Mouse (Mus musculus) adipocyte (in vitro differentiated cells): Measurements from ENCODE around the gene Ptdss2.

Source experiments
- DNase-seq: peaks from one replicate; pipeline ENCODE4 v3.0.0-alpha.2; 2016; ENCODE audit warnings: low spot score

Gene Ptdss2

DNA sequence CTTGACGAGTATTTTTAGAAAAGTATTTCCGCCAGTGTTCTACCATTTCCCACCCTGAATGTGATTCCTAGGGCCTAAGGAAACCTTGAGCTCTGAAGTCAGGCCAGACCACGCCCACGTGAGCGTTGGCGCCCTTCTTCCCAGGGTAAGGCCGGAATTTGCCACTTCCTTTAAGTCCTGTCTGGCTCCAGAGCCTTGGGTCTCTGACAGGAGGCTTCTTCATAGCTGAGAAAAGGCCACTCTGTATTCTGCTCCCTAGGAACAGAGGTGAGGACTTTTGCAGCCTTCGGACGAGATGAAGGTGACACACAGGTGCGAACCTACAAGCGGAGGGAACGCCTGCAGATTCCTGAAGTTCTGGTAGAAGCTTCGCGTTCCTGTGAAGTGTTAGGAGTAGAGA lies at the start of gene Ptdss2:
Ptdss2 (plus strand) TSS at position 138 of the 400 bp plus-strand sequence.
- DNase-seq: no peak

DNA sequence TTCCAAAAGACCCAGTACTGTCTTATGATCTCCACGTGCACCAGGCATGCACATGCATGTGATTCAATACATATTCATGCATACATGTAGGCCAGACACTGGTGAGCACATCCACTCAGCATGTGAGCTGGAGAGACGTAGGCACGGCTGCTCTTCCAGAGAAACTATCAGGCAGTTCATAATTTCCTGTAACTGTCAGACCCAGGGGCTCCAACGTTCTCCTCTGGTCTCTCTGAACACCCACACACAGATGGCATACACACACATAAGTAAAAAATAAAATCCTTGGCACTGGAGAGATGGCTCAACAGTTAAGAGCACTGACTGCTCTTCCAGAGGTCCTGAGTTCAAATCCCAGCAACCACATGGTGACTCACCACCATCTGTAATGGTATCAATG lies 48.4 kb upstream of the Ptdss2 start:
- DNase-seq: no peak

GRCm38 (mm10) chr7:141077841-141078240 lies 44.3 kb upstream of the Ptdss2 start, which contains the start of gene Pkp3:
Gene Pkp3, plus strand, starts transcription at chr7:141078218.
- no peak for DNase-seq

GRCm38 (mm10) chr7:141078876-141079275 lies 43.3 kb upstream of the Ptdss2 start:
- no peak for DNase-seq

DNA sequence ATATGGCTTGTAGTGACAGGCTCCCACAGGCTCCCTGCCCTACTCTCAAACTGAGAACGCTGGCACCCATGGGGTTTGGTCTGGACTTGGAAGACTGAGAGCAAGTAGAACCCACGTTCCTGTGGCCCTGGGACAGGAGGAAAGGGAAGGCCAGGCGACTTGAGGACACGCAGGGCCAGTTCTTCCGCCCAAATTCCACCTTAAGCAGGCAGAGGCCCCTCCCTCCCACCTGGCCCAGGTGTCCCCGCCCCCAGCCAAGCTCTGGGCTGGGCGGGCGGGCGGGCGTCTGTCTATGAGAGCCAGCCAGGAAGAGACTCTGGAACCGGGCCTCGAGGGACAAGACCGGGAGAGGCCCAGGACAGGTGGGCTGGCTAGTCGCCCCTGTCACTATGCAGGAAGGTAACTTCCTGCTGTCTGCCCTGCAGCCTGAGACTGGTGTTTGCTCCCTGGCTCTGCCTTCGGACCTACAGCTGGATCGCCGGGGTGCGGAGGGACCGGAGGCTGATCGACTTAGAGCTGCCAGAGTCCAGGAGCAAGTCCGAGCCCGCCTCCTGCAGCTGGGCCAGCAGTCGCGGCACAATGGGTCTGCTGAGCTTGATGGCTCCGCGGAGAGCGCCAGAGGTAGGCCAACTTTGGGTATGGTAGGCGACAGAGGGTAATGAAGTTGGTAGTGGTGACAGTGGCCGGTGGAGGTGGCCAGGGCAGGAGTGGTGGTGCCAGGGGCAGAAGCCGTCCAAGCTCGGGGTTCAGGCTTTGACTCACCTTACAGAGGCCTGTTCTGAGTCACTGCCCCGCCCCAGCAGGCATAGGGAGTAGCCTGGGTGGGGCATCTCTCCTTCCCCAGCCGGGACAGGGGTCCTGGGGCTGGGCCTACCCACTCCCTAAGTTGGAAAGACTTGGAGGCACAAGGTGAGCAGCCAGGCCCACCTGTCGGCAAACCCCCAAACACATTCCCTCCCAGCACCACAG lies 42.4 kb upstream of the Ptdss2 start:
- DNase-seq: no peak

DNA sequence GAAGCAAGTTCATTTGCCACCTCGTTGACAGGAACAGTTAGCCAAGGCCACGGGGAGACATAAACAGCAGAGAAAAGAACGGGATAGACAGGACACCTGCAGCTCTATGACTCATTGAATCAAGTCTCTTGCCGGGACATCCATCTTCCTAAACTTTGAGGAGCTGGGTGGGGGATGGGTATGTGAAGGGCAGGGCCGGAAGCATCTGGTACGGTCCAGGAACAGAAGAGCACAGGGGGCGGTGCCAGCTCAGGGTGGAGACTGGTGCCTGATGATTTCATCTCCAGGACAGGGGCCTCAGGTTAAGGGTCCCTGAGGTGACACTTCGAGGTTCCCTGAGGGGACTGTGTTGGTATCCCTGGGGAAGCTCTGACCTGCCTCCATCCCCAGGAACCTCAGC lies 34.3 kb upstream of the Ptdss2 start:
- no peak for DNase-seq

GRCm38 (mm10) chr7:141088473-141088872 lies 33.7 kb upstream of the Ptdss2 start:
- DNase-seq: no peak

DNA sequence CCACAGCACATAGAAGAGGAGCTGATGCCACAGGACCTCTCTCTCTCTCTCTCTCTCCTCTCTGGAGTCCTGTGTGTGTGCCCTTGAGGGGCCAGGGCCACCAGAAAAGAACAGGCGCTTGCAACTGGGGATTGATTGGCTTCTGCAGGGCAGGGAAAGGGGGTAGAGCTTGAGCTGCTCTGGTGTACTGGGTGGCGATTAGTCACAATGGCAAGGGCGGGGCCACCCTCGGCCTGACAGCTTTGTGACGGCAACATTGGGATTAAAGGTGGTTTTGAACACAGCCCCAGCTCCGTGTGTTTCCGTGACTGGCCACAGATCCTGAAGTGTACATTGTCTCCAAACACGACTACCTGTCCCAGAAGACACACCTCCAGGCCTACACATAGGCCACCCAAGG lies 32.0 kb upstream of the Ptdss2 start:
- DNase-seq: no peak

DNA sequence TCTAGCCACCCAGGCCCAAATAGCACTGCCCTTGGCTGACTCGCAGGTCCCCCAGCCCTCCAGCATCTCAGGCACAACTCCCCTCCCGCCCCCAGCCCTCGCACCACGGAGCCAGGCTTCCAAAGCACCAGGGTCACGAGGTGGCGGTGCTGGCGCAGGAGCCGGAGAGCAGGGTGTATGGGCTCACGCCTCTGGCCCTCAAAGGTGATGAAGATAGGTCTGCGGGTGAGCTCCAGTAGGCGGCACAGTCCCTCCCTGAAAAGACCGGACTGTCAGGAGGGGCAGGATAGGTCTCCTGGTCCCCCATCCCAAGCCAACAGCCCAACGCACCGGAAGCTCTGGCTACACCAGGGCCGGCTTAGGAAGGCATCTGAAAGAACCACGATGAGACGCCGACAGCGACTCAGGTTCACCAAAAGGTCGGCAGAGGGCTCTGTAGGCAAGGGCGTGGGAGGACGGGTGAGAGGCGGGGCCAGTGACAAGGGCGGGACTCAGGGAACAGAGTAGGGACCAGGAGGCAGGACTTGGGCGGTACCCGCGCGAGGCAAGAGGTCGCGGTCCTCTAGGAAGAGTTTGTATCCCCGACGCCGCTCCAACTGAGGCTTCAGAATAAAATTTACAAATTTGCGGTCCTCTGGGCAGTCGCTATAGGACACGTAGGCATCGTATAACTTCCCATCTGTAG lies 30.0 kb upstream of the Ptdss2 start:
- no peak for DNase-seq

DNA sequence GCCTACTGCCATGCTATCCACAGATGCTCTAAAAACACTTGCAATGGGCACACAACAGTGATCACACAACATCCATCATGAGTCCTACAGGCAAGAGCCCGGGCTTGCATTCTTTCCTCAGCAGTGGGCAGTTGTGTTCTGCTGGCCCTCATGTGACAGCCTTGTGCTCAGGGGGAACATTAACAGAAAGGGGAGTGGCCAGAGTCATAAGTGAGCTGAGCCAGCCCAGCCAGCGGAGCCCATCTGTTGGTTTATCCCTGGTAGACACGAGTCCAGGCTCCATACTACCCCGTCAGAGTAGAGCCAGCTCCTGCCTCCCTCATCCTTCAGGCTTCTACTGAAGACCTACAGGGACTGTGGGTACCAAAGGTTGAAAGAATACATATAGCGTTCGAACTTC lies 28.2 kb upstream of the Ptdss2 start:
- DNase-seq: no peak

GRCm38 (mm10) chr7:141094487-141095205 lies 27.5 kb upstream of the Ptdss2 start:
- DNase-seq: no peak

DNA sequence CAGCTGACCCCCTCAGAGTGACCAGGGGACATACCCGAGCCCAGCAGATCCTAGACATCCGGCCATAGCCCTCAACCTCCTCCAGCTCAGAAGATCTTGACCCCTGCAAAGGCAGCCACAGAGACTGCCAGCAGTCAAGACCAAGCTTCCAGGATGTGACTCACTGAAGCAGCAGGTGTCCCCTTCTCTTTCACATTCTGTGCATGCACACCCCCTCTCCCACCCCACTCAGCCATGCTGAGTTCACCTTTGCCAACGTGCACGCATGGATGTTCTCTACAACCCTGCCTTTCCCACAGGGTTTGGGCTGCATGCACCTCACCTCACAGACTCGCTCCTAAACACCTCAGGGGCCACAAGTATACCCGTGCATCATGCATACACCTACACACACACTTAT lies 26.2 kb upstream of the Ptdss2 start:
- DNase-seq: no peak

GRCm38 (mm10) chr7:141096649-141097056 lies 25.5 kb upstream of the Ptdss2 start:
- no peak for DNase-seq

DNA sequence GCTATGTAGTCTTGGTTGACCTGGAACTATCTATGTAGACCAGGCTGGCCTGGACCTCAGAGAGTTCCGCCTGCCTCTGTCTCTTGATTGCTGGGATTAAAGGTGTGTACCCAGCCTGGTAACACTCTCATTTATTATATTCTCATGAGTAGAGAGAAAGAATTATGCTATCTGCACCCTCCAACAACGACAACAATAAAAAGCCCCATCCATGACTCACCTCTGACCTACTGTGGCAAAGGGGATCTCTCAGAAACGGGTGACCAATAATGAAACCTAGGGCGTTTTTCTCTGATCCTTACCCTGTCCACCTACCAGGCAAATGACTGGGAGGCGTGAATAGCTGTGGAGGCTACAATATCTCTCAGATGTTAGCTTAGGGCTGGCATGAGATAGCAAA lies 25.0 kb upstream of the Ptdss2 start:
- DNase-seq: no peak

GRCm38 (mm10) chr7:141099911-141100691 lies 22.1 kb upstream of the Ptdss2 start, which contains the start of gene Sigirr:
Gene Sigirr, minus strand, starts transcription at chr7:141100572.
- DNase-seq: no peak

- no peak for DNase-seq
These were observed 19.0 kb upstream of the Ptdss2 start for GRCm38 (mm10) chr7:141103161-141103560.

DNA sequence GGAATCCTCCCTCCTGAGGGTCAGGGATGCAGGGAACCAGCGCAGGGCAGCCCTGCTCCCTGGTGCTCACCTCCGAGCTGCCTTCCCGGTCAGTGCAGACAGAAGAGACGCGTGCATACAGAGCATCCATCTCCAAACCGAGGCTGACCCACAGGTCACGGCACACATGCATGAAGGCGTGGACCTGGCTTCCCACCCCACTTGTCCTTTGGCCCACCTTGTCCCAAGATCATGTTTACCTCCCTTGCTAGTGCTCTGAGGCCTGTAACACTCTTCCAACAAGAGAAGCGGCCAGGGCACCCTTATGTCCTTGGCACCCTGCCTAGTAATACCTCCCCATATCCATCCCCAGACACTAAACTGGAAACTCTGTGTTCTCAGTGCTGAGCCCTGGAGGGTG lies 6.3 kb upstream of the Ptdss2 start:
- DNase-seq: no peak

DNA sequence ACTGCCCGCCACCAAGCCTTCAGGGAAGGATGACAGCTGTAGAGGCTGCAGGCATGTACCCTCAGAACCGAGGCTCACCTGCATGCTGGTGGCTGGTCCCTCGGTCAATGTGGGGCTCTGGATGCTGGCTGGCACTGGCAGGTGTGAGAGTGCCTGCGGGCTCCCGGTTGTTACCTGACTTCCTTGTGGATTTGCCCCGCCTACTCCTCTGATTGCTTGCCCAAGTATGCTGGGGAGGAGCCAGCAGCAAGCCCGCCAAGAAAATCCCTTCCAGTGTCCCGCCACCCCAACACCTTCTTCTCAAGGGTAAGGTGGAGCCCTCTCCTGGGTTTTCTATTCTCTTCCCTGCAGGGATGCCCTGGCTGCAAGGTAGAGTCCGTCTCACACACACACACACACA lies 4.5 kb upstream of the Ptdss2 start, which contains the start of gene Ano9:
Ano9 (minus strand) TSS at position 171 of the 400 bp plus-strand sequence.
- DNase-seq: no peak

- no peak for DNase-seq
These were observed 2.7 kb upstream of the Ptdss2 start for GRCm38 (mm10) chr7:141119487-141119886.

DNA sequence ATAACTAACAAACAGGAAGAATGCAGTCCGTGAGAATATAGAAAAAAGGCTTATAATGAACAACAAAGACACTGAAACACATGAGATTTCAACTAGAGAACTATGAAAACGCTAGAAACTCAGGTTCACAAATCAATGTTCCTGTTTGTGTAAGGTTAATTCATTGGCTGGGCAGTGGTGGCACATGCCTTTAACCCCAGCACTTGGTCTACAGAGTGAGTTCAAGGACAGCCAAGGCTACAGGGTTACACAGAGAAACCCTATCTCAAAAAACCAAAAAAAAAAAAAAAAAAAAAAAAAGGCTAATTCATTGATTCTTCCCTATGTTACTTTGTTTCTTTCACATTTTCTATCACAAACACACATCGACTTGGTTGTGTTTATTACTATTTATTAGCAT lies 1.6 kb upstream of the Ptdss2 start:
- no peak for DNase-seq

GRCm38 (mm10) chr7:141121051-141121531 lies 1.1 kb upstream of the Ptdss2 start:
- DNase-seq: peak; percentile 67
